Mouse (Mus musculus): ENCODE data around the gene Mks1. TPM values are rescaled to one million over a fixed set of nuclear protein-coding genes. Genes with fewer than 3 reads are reported as not detected.

The Mks1 gene
- 12.6 and 13.3 TPM in 2 replicates for polyA plus RNA-seq (2012; rRNA removed)

DNA sequence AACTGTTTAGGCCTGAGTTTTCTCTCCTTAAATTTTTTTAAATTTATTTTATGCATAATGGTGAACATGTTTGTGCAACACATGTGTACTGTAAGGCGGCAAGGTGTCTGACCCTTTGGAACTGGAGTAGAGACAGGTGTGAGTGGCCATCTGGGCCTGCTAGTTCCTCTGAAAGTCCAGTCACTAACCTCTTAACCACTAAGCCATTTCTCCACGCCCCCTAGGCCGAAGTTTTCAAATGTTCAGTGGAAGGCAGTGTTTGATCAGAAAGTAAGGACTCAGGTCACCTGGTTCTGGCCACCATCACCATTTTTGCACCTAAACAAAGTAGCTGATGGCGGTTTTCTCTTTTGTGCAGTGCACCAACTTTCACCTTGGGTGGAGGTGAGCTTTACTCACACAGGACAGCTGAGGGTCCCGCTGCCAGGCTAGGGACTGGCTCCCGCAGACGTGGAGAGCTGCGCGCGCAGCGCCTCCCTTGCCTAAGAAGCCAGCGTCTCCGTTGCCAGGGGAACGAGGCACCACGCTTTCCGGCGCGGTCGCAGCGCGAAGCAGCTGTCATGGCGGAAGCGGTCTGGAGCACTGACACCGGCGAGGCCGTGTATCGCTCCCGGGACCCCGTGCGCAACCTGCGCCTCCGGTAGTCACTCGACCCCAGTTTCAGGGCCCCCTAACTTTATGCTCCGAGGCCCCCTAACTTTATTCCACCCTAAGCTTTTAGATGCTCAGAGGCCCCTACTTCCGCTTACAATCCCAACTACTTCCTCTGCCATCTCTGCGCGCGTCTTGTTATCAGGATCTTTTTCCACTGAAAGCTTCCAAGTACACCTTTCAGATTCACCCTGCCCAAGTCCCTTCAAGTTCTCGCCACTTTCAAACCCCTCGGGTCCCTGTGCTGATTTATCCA, at the start of gene Mks1:
Mks1 (plus strand) TSS at position 526 of the 907 bp plus-strand sequence.
- Histone ChIP-seq H3K36me3 (ENCODE audit: control insufficient read depth, insufficient read depth, low read length) (peaks cover 5% of the 10 kb centered on the region), H3K27ac (ENCODE audit: insufficient read depth, low read length) (peak within 1 kb of the TSS; percentile 54; the same call in 1 of the 2 replicates), H3K27me3 (ENCODE audit: control insufficient read depth, insufficient read depth, low read length) (no peaks in the 10 kb centered on the region), H3K4me3 (ENCODE audit: extremely low read depth, insufficient read depth, insufficient read length) (peak within 1 kb of the TSS; percentile 70), H3K4me1 (ENCODE audit: control insufficient read depth, insufficient read depth, insufficient read length) (peaks cover 6% of the 10 kb centered on the region; the same call in 1 of the 2 replicates)
- WGBS: 3% methylated on average over 40 of the region's 40 CpGs
- no peak for TF ChIP-seq CTCF (IDR thresholded peaks at IDR 0.05; ENCODE audit: extremely low read depth, insufficient read depth, insufficient read length, insufficient replicate concordance)
- peak; percentile 44; the same call in 1 of the 2 replicates for TF ChIP-seq POLR2A (IDR thresholded peaks at IDR 0.05; ENCODE audit: low read depth, low read length)
- DNase-seq (ENCODE audit: low read depth in 1 of 2, low spot score in 2 of 2): peak; percentile 79 to 90

DNA sequence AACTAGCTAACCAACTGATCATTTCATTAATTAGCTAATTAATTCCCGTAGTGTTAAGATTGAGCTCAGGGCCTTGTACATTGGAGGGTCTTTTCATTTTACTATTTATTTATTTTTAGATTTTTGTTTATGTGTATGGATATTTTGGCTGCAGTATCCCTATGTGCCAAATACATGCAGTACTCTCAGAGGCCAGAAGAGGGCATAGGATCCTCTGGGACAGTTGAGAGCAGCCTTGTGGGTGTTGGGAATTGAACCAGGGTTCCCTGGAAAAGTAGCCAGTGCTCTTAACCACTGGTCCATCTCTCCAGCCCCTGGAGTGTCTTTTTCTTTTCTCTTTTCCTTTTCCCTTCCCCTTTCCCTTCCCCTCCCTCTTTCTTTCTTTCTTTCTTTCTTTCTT, 47.6 kb upstream of the Mks1 start:
- peak in 1 of 2 experiments; percentile 26 for DNase-seq (ENCODE audit: low read depth in 1 of 2, low spot score in 2 of 2)
- WGBS: 87% methylated on average over 1 of the region's 1 CpGs
- peaks cover 5% of the 10 kb centered on the region; the same call in 1 of the 2 replicates for H3K4me1 ChIP-seq (ENCODE audit: control insufficient read depth, insufficient read depth, insufficient read length)
- no peaks in the 10 kb centered on the region for H3K27me3 ChIP-seq (ENCODE audit: control insufficient read depth, insufficient read depth, low read length)
- TF ChIP-seq CTCF (IDR thresholded peaks at IDR 0.05; ENCODE audit: extremely low read depth, insufficient read depth, insufficient read length, insufficient replicate concordance) (no peak), POLR2A (IDR thresholded peaks at IDR 0.05; ENCODE audit: low read depth, low read length) (no peak)
- H3K4me3 ChIP-seq (ENCODE audit: extremely low read depth, insufficient read depth, insufficient read length): no peak overlapping the region
- H3K36me3 ChIP-seq (ENCODE audit: control insufficient read depth, insufficient read depth, low read length): no peaks in the 10 kb centered on the region
- no peak overlapping the region for H3K27ac ChIP-seq (ENCODE audit: insufficient read depth, low read length)

DNA sequence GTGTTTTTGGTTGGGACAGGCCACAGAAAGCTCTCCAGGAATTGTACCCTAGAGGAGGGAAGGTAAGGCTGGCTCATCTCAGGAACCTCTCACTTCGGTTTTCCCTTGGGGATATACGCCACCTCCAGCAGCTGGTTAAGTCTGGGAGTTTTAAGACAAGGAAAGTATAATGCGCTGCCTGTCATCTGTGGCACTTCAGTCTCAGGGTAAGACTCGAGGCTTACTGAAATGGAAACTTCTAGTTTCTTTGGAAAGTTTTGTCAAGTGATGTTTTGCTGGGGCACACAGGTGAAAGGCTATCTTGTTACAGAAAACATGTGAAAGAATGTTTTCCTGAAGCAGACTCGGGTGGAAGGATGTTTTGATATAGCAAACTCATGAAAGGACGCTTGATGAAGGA, 45.6 kb upstream of the Mks1 start:
- TF ChIP-seq POLR2A (IDR thresholded peaks at IDR 0.05; ENCODE audit: low read depth, low read length) (no peak), CTCF (IDR thresholded peaks at IDR 0.05; ENCODE audit: extremely low read depth, insufficient read depth, insufficient read length, insufficient replicate concordance) (no peak)
- H3K27ac ChIP-seq (ENCODE audit: insufficient read depth, low read length): no peak overlapping the region
- DNase-seq (ENCODE audit: low read depth in 1 of 2, low spot score in 2 of 2): no peak
- H3K4me1 ChIP-seq (ENCODE audit: control insufficient read depth, insufficient read depth, insufficient read length): peaks cover 5% of the 10 kb centered on the region; the same call in 1 of the 2 replicates
- 81% methylated on average over 6 of the region's 6 CpGs for WGBS
- H3K36me3 ChIP-seq (ENCODE audit: control insufficient read depth, insufficient read depth, low read length): no peaks in the 10 kb centered on the region
- H3K4me3 ChIP-seq (ENCODE audit: extremely low read depth, insufficient read depth, insufficient read length): no peak overlapping the region
- no peaks in the 10 kb centered on the region for H3K27me3 ChIP-seq (ENCODE audit: control insufficient read depth, insufficient read depth, low read length)

DNA sequence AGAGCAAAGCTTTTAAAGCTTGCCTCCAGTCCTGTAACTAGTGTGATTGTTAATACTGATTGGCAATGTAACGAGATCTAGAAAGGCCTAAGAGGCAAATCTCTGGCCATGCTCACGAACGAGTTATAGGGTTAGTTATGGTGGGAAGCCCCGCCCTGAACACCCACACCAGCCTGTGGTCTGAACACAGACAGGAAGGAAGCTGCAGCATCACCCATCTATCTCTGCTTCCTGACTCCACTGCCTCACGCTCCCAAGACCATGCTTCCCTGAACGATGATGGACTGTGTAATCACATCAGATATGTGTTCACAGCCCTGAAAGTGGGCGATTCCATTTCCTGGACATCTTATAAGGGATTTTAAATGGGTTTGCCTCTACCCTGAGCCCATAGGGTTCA, 44.8 kb upstream of the Mks1 start:
- no peak overlapping the region for H3K27ac ChIP-seq (ENCODE audit: insufficient read depth, low read length)
- no peak for TF ChIP-seq CTCF (IDR thresholded peaks at IDR 0.05; ENCODE audit: extremely low read depth, insufficient read depth, insufficient read length, insufficient replicate concordance)
- TF ChIP-seq POLR2A (IDR thresholded peaks at IDR 0.05; ENCODE audit: low read depth, low read length): no peak
- H3K27me3 ChIP-seq (ENCODE audit: control insufficient read depth, insufficient read depth, low read length): no peaks in the 10 kb centered on the region
- H3K36me3 ChIP-seq (ENCODE audit: control insufficient read depth, insufficient read depth, low read length): no peaks in the 10 kb centered on the region
- H3K4me1 ChIP-seq (ENCODE audit: control insufficient read depth, insufficient read depth, insufficient read length): peaks cover 5% of the 10 kb centered on the region; the same call in 1 of the 2 replicates
- no peak overlapping the region for H3K4me3 ChIP-seq (ENCODE audit: extremely low read depth, insufficient read depth, insufficient read length)
- no peak for DNase-seq (ENCODE audit: low read depth in 1 of 2, low spot score in 2 of 2)
- WGBS: 20% methylated on average over 7 of the region's 7 CpGs

DNA sequence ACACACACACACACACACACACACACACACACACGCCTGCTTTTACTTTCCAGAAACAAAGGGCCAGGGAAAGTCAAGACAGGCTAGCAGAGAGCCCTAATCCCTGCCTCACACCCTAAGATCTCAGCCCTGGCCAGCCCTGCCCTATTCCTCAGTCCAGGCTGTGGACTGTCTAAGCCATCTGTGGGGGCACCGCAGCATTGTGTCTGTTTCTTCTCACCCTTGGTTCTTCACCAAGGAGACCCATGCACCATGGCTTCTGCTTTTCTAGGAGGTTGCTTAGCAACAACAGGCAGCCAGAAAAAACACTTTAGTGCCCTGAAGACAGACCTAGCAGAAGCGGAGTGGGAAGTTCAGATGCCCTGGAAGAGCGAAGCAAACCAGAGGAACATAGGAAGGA, 41.6 kb upstream of the Mks1 start:
- H3K4me3 ChIP-seq (ENCODE audit: extremely low read depth, insufficient read depth, insufficient read length): no peak overlapping the region
- H3K36me3 ChIP-seq (ENCODE audit: control insufficient read depth, insufficient read depth, low read length): no peaks in the 10 kb centered on the region
- no peak overlapping the region for H3K27ac ChIP-seq (ENCODE audit: insufficient read depth, low read length)
- peaks cover 5% of the 10 kb centered on the region; the same call in 1 of the 2 replicates for H3K4me1 ChIP-seq (ENCODE audit: control insufficient read depth, insufficient read depth, insufficient read length)
- TF ChIP-seq CTCF (IDR thresholded peaks at IDR 0.05; ENCODE audit: extremely low read depth, insufficient read depth, insufficient read length, insufficient replicate concordance) (no peak), POLR2A (IDR thresholded peaks at IDR 0.05; ENCODE audit: low read depth, low read length) (no peak)
- 26% methylated on average over 4 of the region's 4 CpGs for WGBS
- no peak for DNase-seq (ENCODE audit: low read depth in 1 of 2, low spot score in 2 of 2)
- no peaks in the 10 kb centered on the region for H3K27me3 ChIP-seq (ENCODE audit: control insufficient read depth, insufficient read depth, low read length)

DNA sequence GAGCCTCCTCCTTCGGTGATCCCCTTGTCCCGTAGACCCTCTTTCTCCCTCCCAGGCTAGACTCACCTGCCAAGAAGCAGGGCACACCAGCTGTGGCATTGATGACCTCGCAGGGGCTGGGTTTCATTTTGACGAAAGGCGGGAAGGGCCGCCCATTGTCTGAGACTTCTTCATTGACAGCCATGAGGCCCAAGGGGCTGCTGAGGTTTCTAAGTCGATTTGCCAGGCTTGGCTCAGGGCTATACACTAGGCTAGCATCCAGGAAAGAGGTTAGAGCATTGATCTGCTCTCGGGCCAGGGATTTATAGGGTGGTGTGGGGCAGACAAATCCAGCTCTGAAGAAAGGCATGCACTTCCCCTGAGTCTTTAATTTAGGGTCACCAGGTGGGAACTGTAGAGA, 38.2 kb upstream of the Mks1 start:
- Histone ChIP-seq H3K4me1 (ENCODE audit: control insufficient read depth, insufficient read depth, insufficient read length) (no peaks in the 10 kb centered on the region), H3K27me3 (ENCODE audit: control insufficient read depth, insufficient read depth, low read length) (no peaks in the 10 kb centered on the region), H3K36me3 (ENCODE audit: control insufficient read depth, insufficient read depth, low read length) (no peaks in the 10 kb centered on the region), H3K27ac (ENCODE audit: insufficient read depth, low read length) (no peak overlapping the region), H3K4me3 (ENCODE audit: extremely low read depth, insufficient read depth, insufficient read length) (no peak overlapping the region)
- WGBS: 79% methylated on average over 8 of the region's 8 CpGs
- TF ChIP-seq CTCF (IDR thresholded peaks at IDR 0.05; ENCODE audit: extremely low read depth, insufficient read depth, insufficient read length, insufficient replicate concordance) (no peak), POLR2A (IDR thresholded peaks at IDR 0.05; ENCODE audit: low read depth, low read length) (no peak)
- DNase-seq (ENCODE audit: low read depth in 1 of 2, low spot score in 2 of 2): no peak
